Mouse (Mus musculus) lung, adult 2 months (tissue): ENCODE data around the gene Cage1.

ENCODE experiments used
- CTCF ChIP-seq: fragments of 200-500 bp; IDR thresholded peaks from 2 replicates; pipeline ENCODE4 v1.5.1; 2011; ENCODE audit warnings: mild to moderate bottlenecking, low read length, control low read depth; ENCODE audit not compliant: insufficient read depth
- POLR2A ChIP-seq: fragments of 200-500 bp; IDR thresholded peaks from 2 replicates; pipeline ENCODE4 v1.6.1; 2011; ENCODE audit warnings: low read depth, mild to moderate bottlenecking, control low read depth, low read length, borderline replicate concordance; ENCODE audit errors: extremely low read depth

DNA sequence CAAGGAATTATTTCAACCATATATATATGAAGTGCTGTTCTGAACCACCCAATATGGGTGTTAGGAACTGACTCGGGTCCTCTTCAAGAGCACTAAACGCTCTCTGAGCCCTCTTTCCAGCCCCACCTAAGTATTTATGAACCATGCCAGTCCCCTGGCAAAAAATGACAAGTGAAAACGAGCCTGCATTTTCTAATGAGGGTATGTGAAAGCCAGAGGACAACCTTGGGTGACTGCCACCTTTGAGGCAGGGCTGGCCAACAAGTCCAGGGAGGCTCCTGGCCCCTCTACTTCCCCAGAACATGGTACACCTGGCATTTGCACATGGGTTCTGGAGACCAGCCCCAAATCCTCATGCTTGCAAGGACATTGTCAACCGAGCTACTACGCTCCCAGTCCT lies 62.1 kb downstream of the Cage1 start:
- TF ChIP-seq POLR2A (no peak), CTCF (no peak)
